Mouse (Mus musculus) thymus, adult 2 months (tissue): ENCODE data around the gene Pla2g2f. TPM values are rescaled to one million over a fixed set of nuclear protein-coding genes. Genes with fewer than 3 reads are reported as not detected.

ENCODE experiments used
- DNase-seq: peaks from one replicate; pipeline ENCODE4 v3.0.0; 2021
- H3K27ac ChIP-seq: fragments of 200-500 bp; 2 replicates; pipeline ENCODE4 v1.5.1; 2012; ENCODE audit warnings: low read length, control low read depth; ENCODE audit not compliant: control insufficient read depth, insufficient read depth
- H3K27me3 ChIP-seq: fragments of 200-500 bp; 2 replicates; pipeline ENCODE4 v1.6.1; 2012; ENCODE audit warnings: mild to moderate bottlenecking, low read length, moderate library complexity, mixed read lengths; ENCODE audit not compliant: control insufficient read depth, insufficient read depth
- H3K36me3 ChIP-seq: fragments of 200-500 bp; 2 replicates; pipeline ENCODE4 v1.6.1; 2012; ENCODE audit warnings: mild to moderate bottlenecking, low read length, moderate library complexity; ENCODE audit not compliant: control insufficient read depth, insufficient read depth
- H3K4me1 ChIP-seq: fragments of 200-500 bp; replicated peaks from 2 replicates; pipeline ENCODE4 v1.6.1; 2012; ENCODE audit warnings: low read length; ENCODE audit not compliant: control insufficient read depth, insufficient read depth
- H3K4me3 ChIP-seq: fragments of 200-500 bp; 2 replicates; pipeline ENCODE4 v1.5.1; 2012; ENCODE audit warnings: mild to moderate bottlenecking, low read length, control low read depth, moderate library complexity; ENCODE audit not compliant: control insufficient read depth, insufficient read depth
- CTCF ChIP-seq: fragments of 200-500 bp; IDR thresholded peaks from 2 replicates; pipeline ENCODE4 v1.5.1; 2012; ENCODE audit warnings: mild to moderate bottlenecking, control low read depth, low read length, moderate library complexity, borderline replicate concordance; ENCODE audit not compliant: control insufficient read depth, poor library complexity, insufficient read depth; ENCODE audit errors: extremely low read depth
- POLR2A ChIP-seq: fragments of 200-500 bp; IDR thresholded peaks from 2 replicates; pipeline ENCODE4 v1.6.1; 2012; ENCODE audit warnings: mild to moderate bottlenecking, low read length, control low read depth, moderate library complexity; ENCODE audit not compliant: control insufficient read depth, poor library complexity, insufficient read depth; ENCODE audit errors: extremely low read depth
- WGBS: fragments of 180-500 bp; shearing (Covaris S2); methylation state at CpG from one replicate; pipeline ENCODE4 v1.1.7; 2018; 5-methylcytosine and 5-hydroxymethylcytosine counted together
- polyA plus RNA-seq: library from polyadenylated mRNA; depleted of rRNA; stranded (reverse); fragments of >200 nt; gene quantifications from 2 replicates; pipeline ENCODE4 v1.2.3, GENCODE M21; 2012; rRNA removed

The Pla2g2f gene
- polyA plus RNA-seq, result 2.1 and 3.1 TPM in 2 replicates

- no peaks in the 10 kb centered on the region for H3K36me3 ChIP-seq
- WGBS, result 93% methylated on average over 8 of the region's 8 CpGs
- H3K27me3 ChIP-seq, result no peaks in the 10 kb centered on the region; the same call in 1 of the 2 replicates
- no peak within 1 kb of the TSS for H3K27ac ChIP-seq
- no peak for DNase-seq
- H3K4me3 ChIP-seq, result no peak within 1 kb of the TSS
- H3K4me1 ChIP-seq, result no peaks in the 10 kb centered on the region
- no peak for TF ChIP-seq POLR2A
Measured at GRCm38 (mm10) chr4:138757416-138757815, at the start of gene Pla2g2f. Pla2g2f (minus strand) TSS chr4:138757626.

GRCm38 (mm10) chr4:138806920-138807541 lies 49.6 kb upstream of the Pla2g2f start:
- 14% methylated on average over 7 of the region's 7 CpGs for WGBS
- H3K36me3 ChIP-seq, result no peaks in the 10 kb centered on the region
- no peak overlapping the region for H3K27ac ChIP-seq
- H3K4me3 ChIP-seq, result no peak overlapping the region
- no peaks in the 10 kb centered on the region for H3K4me1 ChIP-seq
- no peaks in the 10 kb centered on the region for H3K27me3 ChIP-seq
- no peak for TF ChIP-seq CTCF
- TF ChIP-seq POLR2A, result no peak
- DNase-seq, result no peak

- 87% methylated on average over 8 of the region's 8 CpGs for WGBS
- H3K4me3 ChIP-seq, result no peak overlapping the region
- no peak for DNase-seq
- H3K4me1 ChIP-seq, result no peaks in the 10 kb centered on the region
- H3K27me3 ChIP-seq, result no peaks in the 10 kb centered on the region
- TF ChIP-seq POLR2A (no peak), CTCF (no peak)
- no peaks in the 10 kb centered on the region for H3K36me3 ChIP-seq
- no peak overlapping the region for H3K27ac ChIP-seq
Measured at GRCm38 (mm10) chr4:138806160-138806559, 48.7 kb upstream of the Pla2g2f start.

DNA sequence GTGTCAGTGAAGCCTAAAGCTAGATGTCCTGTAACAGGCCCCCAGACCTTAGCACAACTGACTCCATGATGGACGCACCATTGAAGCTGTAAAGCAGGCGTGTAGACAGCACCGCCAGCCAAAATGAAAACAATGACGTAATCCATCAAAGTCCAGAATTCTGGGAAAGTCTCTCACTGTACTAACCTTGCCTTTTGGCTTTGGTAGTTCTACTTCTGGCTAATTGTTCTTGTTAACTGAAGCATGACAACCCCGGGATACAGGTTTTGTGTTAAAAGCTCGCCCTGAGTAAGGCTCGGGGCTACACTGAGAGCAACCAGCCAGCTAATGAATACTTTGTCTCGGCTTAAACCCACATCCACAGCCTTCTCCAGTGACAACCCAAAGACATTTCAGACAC lies 47.8 kb upstream of the Pla2g2f start:
- Histone ChIP-seq H3K27ac (no peak overlapping the region), H3K4me1 (no peaks in the 10 kb centered on the region), H3K4me3 (no peak overlapping the region), H3K27me3 (no peaks in the 10 kb centered on the region), H3K36me3 (no peaks in the 10 kb centered on the region)
- TF ChIP-seq CTCF, result no peak
- no peak for TF ChIP-seq POLR2A
- DNase-seq, result no peak
- 69% methylated on average over 8 of the region's 8 CpGs for WGBS

DNA sequence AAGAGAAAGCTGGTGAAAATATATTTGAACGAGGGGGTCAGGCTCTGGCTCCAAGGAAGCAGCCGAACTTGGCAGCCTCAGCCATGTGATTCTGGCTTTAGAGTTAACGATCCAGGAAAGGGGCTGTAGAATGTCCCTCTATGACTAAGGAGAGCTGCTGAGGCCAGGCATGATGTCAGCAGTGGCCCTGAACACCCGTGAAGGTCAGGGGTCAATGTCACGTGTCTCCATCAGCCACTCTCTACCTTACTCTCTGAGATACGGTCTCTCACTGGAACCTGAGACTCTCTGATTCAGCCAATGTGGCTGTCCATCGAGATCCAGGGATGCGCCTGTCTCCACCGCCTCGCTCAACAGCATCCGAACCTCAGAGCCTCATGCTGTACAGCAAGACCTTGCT lies 45.5 kb upstream of the Pla2g2f start:
- H3K4me3 ChIP-seq, result no peak overlapping the region
- H3K27ac ChIP-seq, result no peak overlapping the region
- H3K4me1 ChIP-seq, result no peaks in the 10 kb centered on the region
- H3K36me3 ChIP-seq, result no peaks in the 10 kb centered on the region
- no peak for TF ChIP-seq POLR2A
- no peak for TF ChIP-seq CTCF
- H3K27me3 ChIP-seq, result no peaks in the 10 kb centered on the region
- 93% methylated on average over 11 of the region's 11 CpGs for whole genome bisulfite sequencing
- DNase-seq, result no peak

DNA sequence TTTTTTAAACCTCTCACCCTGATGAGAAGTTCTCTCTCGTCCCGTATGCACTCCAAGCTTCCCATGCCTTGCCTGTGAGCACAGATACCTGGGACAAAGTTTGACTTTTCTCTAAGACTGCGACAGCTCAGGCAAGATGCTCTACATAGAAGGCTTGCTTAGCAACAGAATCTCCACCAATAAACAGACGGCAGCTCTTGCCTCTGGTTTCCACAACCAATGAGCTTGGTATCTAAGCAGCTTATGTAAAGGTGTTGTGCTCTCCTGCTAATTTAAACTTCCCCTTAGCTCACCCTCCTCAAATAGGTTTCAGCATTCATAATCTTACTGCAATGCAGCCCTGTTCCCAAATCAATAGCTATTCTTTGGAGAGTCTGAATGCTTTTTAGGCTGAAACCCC lies 44.2 kb upstream of the Pla2g2f start:
- H3K4me1 ChIP-seq, result no peaks in the 10 kb centered on the region
- H3K27ac ChIP-seq, result no peak overlapping the region
- 90% methylated on average over 4 of the region's 4 CpGs for WGBS
- no peaks in the 10 kb centered on the region for H3K27me3 ChIP-seq
- no peak for DNase-seq
- TF ChIP-seq CTCF (no peak), POLR2A (no peak)
- H3K4me3 ChIP-seq, result no peak overlapping the region
- no peaks in the 10 kb centered on the region for H3K36me3 ChIP-seq

GRCm38 (mm10) chr4:138800134-138800744 lies 42.8 kb upstream of the Pla2g2f start:
- Histone ChIP-seq H3K36me3 (no peaks in the 10 kb centered on the region), H3K27me3 (no peaks in the 10 kb centered on the region), H3K4me1 (0 out of 2 replicates have a peak, but pooled peaks cover 2% of the 10 kb centered on the region), H3K27ac (no peak overlapping the region), H3K4me3 (no peak overlapping the region)
- DNase-seq, result no peak
- no peak for TF ChIP-seq CTCF
- no peak for TF ChIP-seq POLR2A
- WGBS, result 73% methylated on average over 12 of the region's 12 CpGs

GRCm38 (mm10) chr4:138797217-138797570 lies 39.8 kb upstream of the Pla2g2f start:
- no peaks in the 10 kb centered on the region for H3K27me3 ChIP-seq
- WGBS, result 68% methylated on average over 4 of the region's 4 CpGs
- H3K27ac ChIP-seq, result no peak overlapping the region
- H3K4me1 ChIP-seq, result 0 out of 2 replicates have a peak, but pooled peaks cover 2% of the 10 kb centered on the region
- H3K36me3 ChIP-seq, result no peaks in the 10 kb centered on the region
- no peak for TF ChIP-seq CTCF
- no peak for TF ChIP-seq POLR2A
- no peak overlapping the region for H3K4me3 ChIP-seq
- DNase-seq, result no peak
